Comparison of ENCODE assay signal across 1 mouse cellular context in the genomic region with DNA sequence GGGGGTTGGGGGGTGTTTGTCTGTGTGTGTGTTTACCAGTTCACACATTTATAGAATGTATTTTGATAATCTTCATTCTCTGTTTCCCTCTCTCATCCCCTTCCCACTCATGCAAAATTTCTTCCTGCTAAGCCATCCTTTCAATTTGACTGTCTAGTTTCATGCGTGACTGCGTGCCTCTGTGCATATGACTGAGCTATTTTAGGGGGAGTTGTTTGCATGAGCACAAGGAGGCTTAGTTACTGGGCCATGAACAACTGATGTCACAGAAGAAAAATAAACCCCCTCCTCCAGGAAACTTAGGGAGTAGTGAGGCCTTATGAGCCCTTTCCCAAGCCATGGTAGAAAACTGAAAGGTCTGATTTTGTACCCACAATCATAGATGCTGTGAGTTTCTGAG.
TF ChIP-seq lines count a peak whose summit lies in the region.

No protein-coding gene starts in this region.

TF ChIP-seq in CH12.LX, 34 proteins besides CTCF, POLR2A, EP300 and RAD21 (continued from another document):
- no peak for TF ChIP-seq POLR2AphosphoS2 (IDR thresholded peaks at IDR 0.05; ENCODE audit: low read depth, low read length)
- TF ChIP-seq CHD2 (IDR thresholded peaks at IDR 0.05; ENCODE audit: low read length): peak; percentile 77
- TF ChIP-seq USF1 (IDR thresholded peaks at IDR 0.05; ENCODE audit: low read depth, low read length): no peak
- peak; percentile 99 for TF ChIP-seq ETS1 (conservative IDR thresholded peaks at IDR 0.05; ENCODE audit: low read depth, low read length)
- TF ChIP-seq PAX5 (IDR thresholded peaks at IDR 0.05; ENCODE audit: low read length): no peak
- TF ChIP-seq HCFC1 (IDR thresholded peaks at IDR 0.05; ENCODE audit: low read depth, low read length): no peak
